Mouse (Mus musculus): Measurements from ENCODE around the gene Padi2.

- no peak for TF ChIP-seq CTCF (IDR thresholded peaks at IDR 0.05; ENCODE audit: low read depth, low read length)
- no peak for TF ChIP-seq POLR2A (IDR thresholded peaks at IDR 0.05; ENCODE audit: insufficient read depth, low read length)
- TF ChIP-seq EP300 (IDR thresholded peaks at IDR 0.05; ENCODE audit: insufficient read depth, low read depth, low read length): no peak
These were observed 33.1 kb upstream of the Padi2 start for GRCm38 (mm10) chr4:140873011-140873410.

All from ES-Bruce4 (cell line).